Mouse (Mus musculus) heart, postnatal 14 days (tissue): ENCODE data around the gene 1810009A15Rik. TPM values are rescaled to one million over a fixed set of nuclear protein-coding genes. Genes with fewer than 3 reads are reported as not detected.

Source experiments
- DNase-seq, 2 experiments: peaks; one replicate each; pipeline ENCODE4 v3.0.0; 2021 to 2022
- intact Hi-C: fragments of 180-260 bp; cut with DNase I; formaldehyde crosslinking; loops from one replicate; pipeline ENCODE4 v1.15.1; 2025
- microRNA-seq, 2 experiments: library from miRNA; unstranded; fragments of <30 nt; microRNA quantifications; one replicate each; pipeline ENCODE4 v1.2.0; 2021 to 2022
- total RNA-seq, 2 experiments: library from RNA; stranded (reverse); gene quantifications; 2 replicates each; pipeline ENCODE4 v1.2.3; 2021

1810009A15Rik gene
- total RNA-seq, 2 experiments from 2014 or later: 16.0 to 16.4 TPM

DNA sequence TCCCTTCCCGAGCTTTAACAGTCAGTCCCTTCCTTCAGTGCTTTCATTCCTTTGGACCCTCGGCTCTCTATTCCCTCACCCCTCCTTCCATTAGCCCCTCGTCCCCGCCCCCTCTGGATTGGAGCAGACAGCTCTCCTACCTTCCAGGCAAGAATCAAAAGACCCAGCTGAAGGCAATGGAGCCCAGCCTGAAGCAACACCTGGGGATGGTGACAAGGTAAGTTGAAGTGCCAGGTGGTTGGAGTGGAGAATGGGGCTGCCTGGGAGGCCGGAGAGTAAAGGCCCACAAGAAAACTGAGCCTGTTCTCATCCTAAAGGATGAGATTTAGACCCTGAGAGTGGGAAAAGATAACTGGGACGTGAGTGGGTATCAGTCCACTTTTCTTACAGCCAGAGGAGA, 19.9 kb downstream of the 1810009A15Rik start:
- no peak for DNase-seq
- intact Hi-C loops: no loop called here

- DNase-seq: no peak
- intact Hi-C loops: loop anchor here (5.0 kb wide), 1 partner anchor 85 kb away; the partner anchor contains the start of gene AC129217.1
These were observed 23.2 kb downstream of the 1810009A15Rik start for GRCm38 (mm10) chr19:8911810-8912209.

- intact Hi-C loops: loop anchor here (5.0 kb wide), 1 partner anchor 87 kb away; the partner anchor contains the start of gene AC129217.1
These were observed 25.6 kb downstream of the 1810009A15Rik start for GRCm38 (mm10) chr19:8914212-8914611.

DNA sequence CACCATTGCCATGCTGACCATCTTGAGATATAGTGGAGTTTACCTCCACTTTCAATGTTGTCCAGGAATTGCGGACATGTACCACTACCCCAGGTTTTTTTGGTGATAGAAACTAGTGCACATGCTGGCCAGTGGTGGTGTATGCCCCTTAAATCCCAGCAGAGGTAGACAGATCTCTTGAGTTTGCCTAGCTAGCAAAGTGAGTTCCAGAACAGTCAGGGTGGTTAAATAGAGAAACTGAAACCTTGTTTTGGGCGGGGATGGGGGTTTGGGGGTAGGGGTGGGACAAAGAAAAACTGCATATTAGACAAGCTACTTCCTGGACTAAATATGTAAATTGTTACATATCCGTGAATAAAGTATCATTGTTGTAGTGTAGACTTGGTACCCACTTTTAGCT, 30.3 kb downstream of the 1810009A15Rik start:
- DNase-seq: no peak
- intact Hi-C loops: no loop called here

More at GRCm38 (mm10) chr19:8914212-8914611, 25.6 kb downstream of the 1810009A15Rik start:
- no peak for DNase-seq

- intact Hi-C loops: loop anchor here (2.0 kb wide), 1 partner anchor 21 kb away; the partner anchor contains the start of gene Ganab
- no peak for DNase-seq
These were observed 31.0 kb downstream of the 1810009A15Rik start for GRCm38 (mm10) chr19:8919684-8920072.

DNA sequence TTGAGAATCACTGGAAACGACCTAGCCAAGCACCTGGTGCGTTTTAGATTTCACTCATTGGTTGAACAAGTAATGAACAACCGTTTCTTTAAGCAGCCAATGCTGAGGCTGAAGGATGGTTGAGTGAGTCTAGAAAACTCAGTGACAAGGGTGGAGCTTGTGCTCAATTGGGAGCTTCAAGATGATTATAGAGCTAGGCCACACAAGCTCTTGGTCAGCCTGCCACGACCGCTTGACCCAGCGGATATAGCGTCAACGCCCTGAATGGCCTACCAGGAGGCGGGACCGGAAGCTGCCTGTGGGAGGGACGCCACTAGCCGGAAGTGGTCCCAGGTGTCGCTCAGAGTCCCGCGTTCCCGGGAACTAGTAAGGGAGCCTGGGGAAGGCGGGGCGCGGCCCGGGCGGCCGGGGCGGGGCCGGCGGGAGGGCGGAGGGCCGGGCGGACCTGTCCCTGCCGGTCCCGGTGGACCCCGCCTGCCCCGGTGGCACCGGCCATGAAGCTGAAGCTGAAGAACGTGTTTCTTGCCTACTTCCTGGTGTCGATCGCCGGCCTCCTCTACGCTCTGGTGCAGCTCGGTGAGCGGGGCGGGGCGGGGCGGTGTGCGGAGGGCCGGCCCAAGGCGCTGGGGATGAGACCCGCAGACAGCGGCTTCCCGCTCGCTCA, 31.6 kb downstream of the 1810009A15Rik start, which contains the start of gene B3gat3:
Gene B3gat3 (plus strand): TSS at position 302 of the 664 bp plus-strand sequence.
- intact Hi-C loops: loop anchor here (2.0 kb wide), 1 partner anchor 21 kb away; the partner anchor contains the start of gene Ganab
- peak; percentile 95 to 97 for DNase-seq

DNA sequence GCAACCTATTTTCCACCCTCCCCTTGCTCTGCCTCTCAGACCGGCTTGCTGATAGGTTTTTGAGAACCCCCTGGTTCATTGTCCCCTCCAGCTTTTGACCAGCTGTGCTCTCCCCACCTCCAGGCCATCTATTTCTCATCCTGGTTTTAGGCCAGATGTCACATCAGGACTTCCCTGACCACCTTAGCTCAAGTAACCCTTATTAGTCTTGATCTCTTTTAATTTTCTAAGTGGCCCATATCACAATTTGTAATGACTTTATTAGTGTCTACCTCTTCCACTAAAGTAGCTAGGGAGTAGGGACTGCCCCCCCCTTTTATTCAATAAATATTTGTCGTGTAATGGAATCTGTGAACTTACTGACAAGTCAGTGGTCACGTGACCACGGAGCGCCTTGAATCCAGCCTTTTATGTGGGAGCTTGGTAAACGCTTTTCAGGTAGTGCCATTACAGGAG, 32.2 kb downstream of the 1810009A15Rik start:
- DNase-seq: no peak
- intact Hi-C loops: loop anchor here (2.0 kb wide), 1 partner anchor 22 kb away; the partner anchor contains the start of gene Ganab

GRCm38 (mm10) chr19:8921741-8922140, 33.1 kb downstream of the 1810009A15Rik start:
- intact Hi-C loops: loop anchor here (2.0 kb wide), 1 partner anchor 23 kb away; the partner anchor contains the start of gene Ganab

DNA sequence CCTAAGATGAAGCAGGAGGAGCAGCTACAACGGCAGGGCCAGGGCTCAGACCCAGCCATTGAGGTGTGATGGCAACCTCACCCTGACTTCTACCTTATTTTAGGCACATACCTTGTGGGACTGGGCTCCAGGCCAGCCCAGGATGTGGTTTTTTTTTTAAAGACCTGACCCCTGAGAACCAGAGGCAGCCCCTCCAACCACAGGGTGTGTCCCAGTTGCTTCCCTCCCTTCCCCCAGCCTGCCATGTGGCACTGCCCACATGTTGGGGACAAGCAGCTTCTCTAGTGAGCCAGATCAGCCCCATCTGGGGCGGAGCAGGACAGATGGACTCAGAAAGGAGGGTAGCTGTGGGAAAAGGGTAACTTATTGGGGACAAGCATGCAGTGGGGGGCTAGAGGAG, 38.1 kb downstream of the 1810009A15Rik start:
- intact Hi-C loops: no loop called here
- no peak for DNase-seq

More at GRCm38 (mm10) chr19:8921741-8922140, 33.1 kb downstream of the 1810009A15Rik start:
- DNase-seq: no peak

DNA sequence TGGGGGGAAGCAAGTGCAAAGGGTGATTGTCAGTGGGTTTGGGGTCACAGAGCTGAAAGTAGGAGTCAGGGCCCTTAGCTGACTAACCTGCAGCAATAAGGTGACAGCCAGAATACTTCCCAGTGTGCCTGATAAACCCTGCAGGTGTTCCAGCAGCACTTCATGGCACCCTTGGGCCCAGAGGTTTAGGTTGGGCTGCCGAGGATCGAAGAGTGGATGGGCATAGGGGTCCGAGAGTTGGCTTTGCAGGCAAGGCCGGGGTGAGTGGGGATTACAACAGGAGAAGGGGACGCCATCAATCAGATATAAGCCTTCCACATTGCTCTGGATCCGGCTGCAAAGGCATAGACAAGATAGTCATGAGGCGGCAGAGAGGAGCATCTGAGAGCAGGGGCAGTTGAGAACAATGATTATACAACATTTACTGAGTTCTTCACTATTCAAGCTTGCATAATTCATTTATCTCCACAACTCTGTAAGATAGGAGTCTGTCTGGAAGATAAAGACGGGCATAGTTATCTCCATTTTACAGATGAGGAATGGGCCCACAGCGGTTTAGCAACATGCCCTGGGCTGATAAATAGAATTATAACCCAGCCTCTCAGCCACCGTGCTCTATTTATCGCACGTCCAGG, 39.4 kb downstream of the 1810009A15Rik start:
- intact Hi-C loops: no loop called here
- no peak for DNase-seq

DNA sequence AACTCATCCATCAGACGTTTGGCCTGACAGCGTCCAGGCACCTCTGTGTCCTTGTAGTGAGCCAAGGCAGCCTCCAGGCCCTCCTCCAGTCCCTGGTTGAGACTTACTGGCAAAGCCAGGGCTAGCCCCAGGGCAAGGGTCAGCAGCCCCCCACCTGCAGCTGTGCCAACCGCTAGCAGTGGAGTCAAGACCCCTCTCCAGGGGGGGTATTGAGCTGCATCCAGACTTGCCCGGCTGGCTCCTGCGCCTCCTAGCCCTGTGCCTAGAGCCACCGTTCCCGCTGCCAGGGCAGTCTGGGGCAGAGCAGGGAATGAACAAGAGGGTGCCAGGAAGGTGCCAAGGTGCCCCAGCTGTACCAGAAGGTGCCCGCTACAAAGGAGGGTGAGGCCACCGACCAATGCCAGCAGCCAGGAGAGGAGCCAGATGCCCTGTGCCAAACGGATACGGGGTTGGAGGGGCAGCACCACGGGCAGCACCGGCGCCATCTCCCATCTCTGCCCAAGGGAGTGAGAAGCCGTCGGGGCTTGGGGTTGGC, 40.1 kb downstream of the 1810009A15Rik start:
- DNase-seq: no peak
- intact Hi-C loops: no loop called here

- intact Hi-C loops: no loop called here
- peak; percentile 91 to 94 for DNase-seq
These were observed 40.8 kb downstream of the 1810009A15Rik start, which contains the start of the genes Rom1 and Eml3 for GRCm38 (mm10) chr19:8929224-8930088. Gene Rom1, minus strand, starts transcription at chr19:8929356. Gene Eml3, plus strand, starts transcription at chr19:8929552.

- no peak for DNase-seq
- intact Hi-C loops: no loop called here
These were observed 41.5 kb downstream of the 1810009A15Rik start for GRCm38 (mm10) chr19:8930117-8930516.

DNA sequence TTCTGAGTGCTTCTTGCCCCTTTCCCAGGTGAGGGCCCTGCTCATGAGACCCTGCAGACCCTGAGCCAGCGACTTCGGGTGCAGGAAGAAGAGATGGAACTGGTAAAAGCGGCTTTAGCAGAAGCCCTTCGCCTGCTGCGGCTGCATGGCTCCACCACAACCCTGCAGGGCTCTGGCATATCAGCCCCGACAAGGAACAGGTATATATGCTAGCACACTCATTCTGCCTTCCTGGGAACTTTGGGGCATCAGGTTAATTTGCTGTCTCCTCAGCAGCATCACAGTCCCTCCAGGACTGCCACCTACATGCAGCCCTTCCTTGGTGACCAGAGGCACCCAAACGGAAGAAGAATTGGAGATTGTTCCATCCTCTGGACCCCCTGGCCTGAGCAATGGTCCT, 42.1 kb downstream of the 1810009A15Rik start:
- no peak for DNase-seq
- intact Hi-C loops: no loop called here

DNA sequence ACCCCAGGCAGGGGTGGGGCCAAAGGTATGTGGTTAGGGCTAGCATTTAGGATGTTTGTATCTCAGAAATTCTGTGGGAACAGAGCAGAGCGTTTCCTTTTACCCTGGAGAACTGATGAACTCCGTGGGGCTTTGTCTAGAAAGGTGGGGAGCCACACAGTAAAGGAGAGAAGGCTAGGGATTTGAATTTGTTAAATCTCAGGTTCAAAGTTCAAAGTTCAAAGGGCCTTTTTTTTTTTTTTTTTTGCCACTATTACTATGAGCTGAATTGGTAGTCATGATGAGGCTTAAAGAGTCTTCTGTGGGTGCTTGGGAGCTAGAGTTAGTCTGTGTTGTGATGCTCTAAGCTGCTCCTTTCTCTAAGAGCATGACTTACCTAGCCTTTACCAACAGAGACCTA, 48.1 kb downstream of the 1810009A15Rik start:
- no peak for DNase-seq
- intact Hi-C loops: no loop called here

Small RNA genes within 50 kb of the gene (microRNA-seq; reads per million reads assigned to microRNA genes)
- gene Mir5136: 0.12 to 0.27 reads per million in 2 experiments

Other genes with a start within 250 kb of the 1810009A15Rik start
- under 1 TPM in 1 of 2 experiments, not detected in 1; 0.05 TPM for gene Chrm1, start 225.1 kb upstream of the 1810009A15Rik start, total RNA-seq
- gene Slc3a2, start 165.5 kb upstream of the 1810009A15Rik start, total RNA-seq: 10 to 100 TPM; 39.8 to 50.9 TPM
- 10 to 100 TPM; 19.1 to 20.1 TPM for gene Wdr74, start 153.0 kb upstream of the 1810009A15Rik start, total RNA-seq
- gene 1700092M07Rik, start 148.1 kb upstream of the 1810009A15Rik start, total RNA-seq: under 1 TPM in 1 of 2 experiments, not detected in 1; 0.95 TPM
- 10 to 100 TPM; 37.4 to 40.5 TPM for gene Stx5a, start 147.4 kb upstream of the 1810009A15Rik start, total RNA-seq
- 10 to 100 TPM; 59.3 to 59.5 TPM for gene Nxf1, start 131.8 kb upstream of the 1810009A15Rik start, total RNA-seq
- gene Tmem223, start 117.9 kb upstream of the 1810009A15Rik start, total RNA-seq: 100 to 1,000 TPM; 110 to 121 TPM
- gene Tmem179b, start 114.4 kb upstream of the 1810009A15Rik start, total RNA-seq: 10 to 100 TPM; 15.7 to 17.9 TPM
- 1 to 10 TPM; 7.2 to 8.9 TPM for gene Taf6l, start 102.4 kb upstream of the 1810009A15Rik start, total RNA-seq
- 10 to 100 TPM; 53.9 to 63.0 TPM for gene Polr2g, start 90.3 kb upstream of the 1810009A15Rik start, total RNA-seq
- 1 to 10 TPM; 1.2 to 2.3 TPM for gene Zbtb3, start 86.3 kb upstream of the 1810009A15Rik start, total RNA-seq
- gene Ttc9c, start 69.5 kb upstream of the 1810009A15Rik start, total RNA-seq: 10 to 100 TPM; 15.1 to 15.4 TPM
- gene Hnrnpul2, start 68.8 kb upstream of the 1810009A15Rik start, total RNA-seq: 10 to 100 TPM; 48.5 to 51.1 TPM
- not detected for gene AC129217.1, start 59.1 kb upstream of the 1810009A15Rik start, total RNA-seq
- 10 to 100 TPM; 21.3 to 28.0 TPM for gene Bscl2, start 51.4 kb upstream of the 1810009A15Rik start, total RNA-seq
- not detected for gene Gng3, start 49.7 kb upstream of the 1810009A15Rik start, total RNA-seq
- gene Lrrn4cl, start 38.1 kb upstream of the 1810009A15Rik start, total RNA-seq: 1 to 10 TPM; 3.4 to 5.4 TPM
- 100 to 1,000 TPM; 109 to 116 TPM for gene Ubxn1, start 17.4 kb upstream of the 1810009A15Rik start, total RNA-seq
- 10 to 100 TPM; 53.3 to 53.8 TPM for gene Uqcc3, start 7.9 kb upstream of the 1810009A15Rik start, total RNA-seq
- 1 to 10 TPM; 3.9 to 6.1 TPM for gene Lbhd1, start 5.1 kb upstream of the 1810009A15Rik start, total RNA-seq
- gene Gm49403, start 4.9 kb upstream of the 1810009A15Rik start, total RNA-seq: not detected
- gene Gm49416, start 73 bp downstream of the 1810009A15Rik start, total RNA-seq: 1 to 10 TPM in 1 of 2 experiments, not detected in 1; 1.2 TPM
- 10 to 100 TPM; 12.3 to 12.9 TPM for gene Ints5, start 4.2 kb downstream of the 1810009A15Rik start, total RNA-seq
- gene Ganab, start 9.2 kb downstream of the 1810009A15Rik start, total RNA-seq: 10 to 100 TPM; 60.6 to 63.7 TPM
- gene B3gat3, start 31.5 kb downstream of the 1810009A15Rik start, total RNA-seq: 10 to 100 TPM; 37.1 to 38.0 TPM
- 10 to 100 TPM; 12.4 to 12.7 TPM for gene Rom1, start 40.5 kb downstream of the 1810009A15Rik start, total RNA-seq
- gene Eml3, start 40.7 kb downstream of the 1810009A15Rik start, total RNA-seq: 10 to 100 TPM; 12.5 to 16.2 TPM
- gene Mta2, start 53.0 kb downstream of the 1810009A15Rik start, total RNA-seq: 10 to 100 TPM; 42.1 to 44.8 TPM
- 1 to 10 TPM; 7.6 TPM for gene Tut1, start 65.0 kb downstream of the 1810009A15Rik start, total RNA-seq
- 100 to 1,000 TPM; 220 to 273 TPM for gene Eef1g, start 78.2 kb downstream of the 1810009A15Rik start, total RNA-seq
- 100 to 1,000 TPM; 288 to 310 TPM for gene Ahnak, start 100.4 kb downstream of the 1810009A15Rik start, total RNA-seq
- 100 to 1,000 TPM in 1 of 2 experiments, not detected in 1; 233 TPM for gene Scgb1a1, start 199.1 kb downstream of the 1810009A15Rik start, total RNA-seq
- gene Asrgl1, start 246.8 kb downstream of the 1810009A15Rik start, total RNA-seq: 10 to 100 TPM; 20.0 to 29.3 TPM